Mouse (Mus musculus): ENCODE data around the gene Fancg. TPM values are rescaled to one million over a fixed set of nuclear protein-coding genes. Genes with fewer than 3 reads are reported as not detected.

Fancg gene
- total RNA-seq, 2 experiments from 2014 or later, result 9.8 to 13.8 TPM

Other genes starting within 250 kb of the Fancg start
- not detected for gene Ccl21a, start 236.5 kb downstream of the Fancg start, total RNA-seq (2021)
- under 1 TPM in 1 of 2 experiments, not detected in 1; 0.10 TPM for gene Fam205a1, start 156.6 kb downstream of the Fancg start, total RNA-seq (2021)
- gene Gm12394, start 153.7 kb downstream of the Fancg start, total RNA-seq (2021), result 1 to 10 TPM in 1 of 2 experiments, under 1 TPM in 1; 0.68 to 1.0 TPM
- gene Fam205c, start 136.3 kb downstream of the Fancg start, total RNA-seq (2021), result under 1 TPM; 0.30 to 0.52 TPM
- 100 to 1,000 TPM; 162 to 167 TPM for gene Phf24, start 93.8 kb downstream of the Fancg start, total RNA-seq (2021)
- gene Dnajb5, start 60.7 kb downstream of the Fancg start, total RNA-seq (2021), result 100 to 1,000 TPM; 197 to 234 TPM
- not detected for gene 1700022I11Rik, start 40.9 kb downstream of the Fancg start, total RNA-seq (2021)
- gene Vcp, start 10.0 kb downstream of the Fancg start, total RNA-seq (2021), result 100 to 1,000 TPM; 177 to 190 TPM
- 10 to 100 TPM; 26.1 to 26.4 TPM for gene Pigo, start 15.3 kb upstream of the Fancg start, total RNA-seq (2021)
- gene Stoml2, start 21.2 kb upstream of the Fancg start, total RNA-seq (2021), result 100 to 1,000 TPM; 106 to 107 TPM
- 10 to 100 TPM; 36.4 to 36.6 TPM for gene Fam214b, start 35.7 kb upstream of the Fancg start, total RNA-seq (2021)
- gene Unc13b, start 48.4 kb upstream of the Fancg start, total RNA-seq (2021), result 10 to 100 TPM; 33.9 to 34.9 TPM

All from layer of hippocampus, adult 18-20 months (tissue).